Mouse (Mus musculus) liver, adult (tissue): ENCODE data around the gene Tes.

ENCODE experiments used
- GATA4 ChIP-seq: IDR thresholded peaks from 2 replicates; pipeline ENCODE4 v1.6.1; 2014; ENCODE audit warnings: mild to moderate bottlenecking, low read length; ENCODE audit not compliant: insufficient replicate concordance

Tes gene

GRCm38 (mm10) chr6:17110564-17111100 lies 45.7 kb downstream of the Tes start:
- no peak for TF ChIP-seq GATA4

GRCm38 (mm10) chr6:17112081-17112480 lies 47.1 kb downstream of the Tes start:
- no peak for TF ChIP-seq GATA4

- TF ChIP-seq GATA4, result no peak
These were observed 48.0 kb downstream of the Tes start for GRCm38 (mm10) chr6:17112990-17113389.

GRCm38 (mm10) chr6:17114588-17114987 lies 49.6 kb downstream of the Tes start:
- TF ChIP-seq GATA4, result no peak

GRCm38 (mm10) chr6:17115046-17115790 lies 50.3 kb downstream of the Tes start:
- TF ChIP-seq GATA4, result no peak

GRCm38 (mm10) chr6:17119521-17120232 lies 54.7 kb downstream of the Tes start:
- no peak for TF ChIP-seq GATA4

- TF ChIP-seq GATA4, result no peak
These were observed 75.1 kb downstream of the Tes start for GRCm38 (mm10) chr6:17140021-17140420.

- TF ChIP-seq GATA4, result no peak
These were observed 77.8 kb downstream of the Tes start for GRCm38 (mm10) chr6:17142577-17143359.

- no peak for TF ChIP-seq GATA4
These were observed 86.2 kb downstream of the Tes start for GRCm38 (mm10) chr6:17151071-17151715.

- no peak for TF ChIP-seq GATA4
These were observed 87.6 kb downstream of the Tes start for GRCm38 (mm10) chr6:17152551-17152950.
